Mouse (Mus musculus) E14TG2a.4 (cell line): ENCODE results near the gene Foxd3.

Experiments used
- H3K27me3 ChIP-seq: 2 replicates; pipeline ENCODE4 v1.6.1; 2014; ENCODE audit warnings: low read length, control low read depth; ENCODE audit not compliant: insufficient read depth
- H3K36me3 ChIP-seq: 2 replicates; pipeline ENCODE4 v1.6.1; 2014; ENCODE audit warnings: low read length, control low read depth; ENCODE audit not compliant: insufficient read depth
- H3K4me1 ChIP-seq: replicated peaks from 2 replicates; pipeline ENCODE4 v1.6.1; 2014; ENCODE audit warnings: low read depth, low read length, control low read depth
- H3K4me3 ChIP-seq: replicated peaks from 2 replicates; pipeline ENCODE4 v1.5.1; 2014; ENCODE audit warnings: mild to moderate bottlenecking, low read length
- H3K9me3 ChIP-seq: 2 replicates; pipeline ENCODE4 v1.6.1; 2014; ENCODE audit warnings: low read length, control low read depth
- CTCF ChIP-seq: conservative IDR thresholded peaks from 2 replicates; pipeline ENCODE4 v1.5.1; 2014; ENCODE audit warnings: low read length
- NANOG ChIP-seq: IDR thresholded peaks from 2 replicates; pipeline ENCODE4 v1.6.1; 2014; ENCODE audit warnings: borderline replicate concordance, low read length, mixed read lengths
- POU5F1 ChIP-seq: IDR thresholded peaks from 2 replicates; pipeline ENCODE4 v1.6.1; 2014; ENCODE audit warnings: low read length, borderline replicate concordance

Foxd3 gene

GRCm38 (mm10) chr4:99654621-99655296, 1.3 kb upstream of the Foxd3 start:
- Histone ChIP-seq H3K4me3 (peak overlapping the region; percentile 54), H3K4me1 (peaks cover 71% of the 10 kb centered on the region), H3K36me3 (no peaks in the 10 kb centered on the region), H3K9me3 (no peaks in the 10 kb centered on the region), H3K27me3 (peaks cover 56% of the 10 kb centered on the region)
- TF ChIP-seq NANOG (peak; percentile 12; the same call in 1 of the 2 replicates), POU5F1 (no peak)

- Histone ChIP-seq H3K4me1 (peaks cover 75% of the 10 kb centered on the region), H3K36me3 (no peaks in the 10 kb centered on the region), H3K4me3 (peak overlapping the region; percentile 81), H3K9me3 (no peaks in the 10 kb centered on the region), H3K27me3 (peaks cover 59% of the 10 kb centered on the region)
- TF ChIP-seq CTCF (no peak), NANOG (no peak), POU5F1 (no peak)
These were observed 718 bp downstream of the Foxd3 start for GRCm38 (mm10) chr4:99656605-99657429.

GRCm38 (mm10) chr4:99657430-99657820, 1.3 kb downstream of the Foxd3 start:
- peaks cover 58% of the 10 kb centered on the region for H3K27me3 ChIP-seq
- no peaks in the 10 kb centered on the region for H3K9me3 ChIP-seq
- peaks cover 75% of the 10 kb centered on the region for H3K4me1 ChIP-seq
- H3K36me3 ChIP-seq = no peaks in the 10 kb centered on the region
- H3K4me3 ChIP-seq = peak overlapping the region; percentile 81
- no peak for TF ChIP-seq POU5F1
- no peak for TF ChIP-seq CTCF
- no peak for TF ChIP-seq NANOG

GRCm38 (mm10) chr4:99657831-99658470, 1.9 kb downstream of the Foxd3 start:
- TF ChIP-seq POU5F1 = no peak
- no peak for TF ChIP-seq CTCF
- no peak for TF ChIP-seq NANOG
- Histone ChIP-seq H3K36me3 (no peaks in the 10 kb centered on the region), H3K27me3 (peaks cover 58% of the 10 kb centered on the region), H3K4me1 (peaks cover 75% of the 10 kb centered on the region), H3K4me3 (peak overlapping the region; percentile 81), H3K9me3 (no peaks in the 10 kb centered on the region)

GRCm38 (mm10) chr4:99658881-99659280, 2.8 kb downstream of the Foxd3 start:
- H3K27me3 ChIP-seq = peaks cover 60% of the 10 kb centered on the region
- peaks cover 76% of the 10 kb centered on the region for H3K4me1 ChIP-seq
- no peak for TF ChIP-seq POU5F1
- TF ChIP-seq NANOG = no peak
- TF ChIP-seq CTCF = no peak
- H3K36me3 ChIP-seq = no peaks in the 10 kb centered on the region
- peak overlapping the region; percentile 50 for H3K4me3 ChIP-seq
- no peaks in the 10 kb centered on the region for H3K9me3 ChIP-seq

- H3K4me1 ChIP-seq = peaks cover 70% of the 10 kb centered on the region
- H3K4me3 ChIP-seq = peak overlapping the region; percentile 50; the same call in 1 of the 2 replicates
- H3K27me3 ChIP-seq = peaks cover 56% of the 10 kb centered on the region
- TF ChIP-seq POU5F1 (no peak), CTCF (no peak), NANOG (no peak)
- H3K9me3 ChIP-seq = no peaks in the 10 kb centered on the region
- H3K36me3 ChIP-seq = no peaks in the 10 kb centered on the region
These were observed 3.4 kb downstream of the Foxd3 start for GRCm38 (mm10) chr4:99659361-99660072.

GRCm38 (mm10) chr4:99660073-99660611, 4.0 kb downstream of the Foxd3 start:
- H3K4me1 ChIP-seq = peaks cover 64% of the 10 kb centered on the region
- TF ChIP-seq CTCF = no peak
- TF ChIP-seq NANOG = no peak
- TF ChIP-seq POU5F1 = no peak
- H3K27me3 ChIP-seq = peaks cover 50% of the 10 kb centered on the region

GRCm38 (mm10) chr4:99660981-99661380, 4.9 kb downstream of the Foxd3 start:
- TF ChIP-seq NANOG (no peak), CTCF (peak; percentile 73)
- H3K4me1 ChIP-seq = peaks cover 57% of the 10 kb centered on the region
- H3K36me3 ChIP-seq = no peaks in the 10 kb centered on the region
- H3K4me3 ChIP-seq = no peak overlapping the region
- no peaks in the 10 kb centered on the region for H3K9me3 ChIP-seq
- H3K27me3 ChIP-seq = peaks cover 50% of the 10 kb centered on the region

More at GRCm38 (mm10) chr4:99660073-99660611, 4.0 kb downstream of the Foxd3 start:
- H3K36me3 ChIP-seq = no peaks in the 10 kb centered on the region
- H3K4me3 ChIP-seq = peak overlapping the region; percentile 50
- no peaks in the 10 kb centered on the region for H3K9me3 ChIP-seq
